Mouse (Mus musculus) layer of hippocampus, postnatal 25 days (tissue): ENCODE results near the gene Nepn. TPM values are rescaled to one million over a fixed set of nuclear protein-coding genes. Genes with fewer than 3 reads are reported as not detected.
"Not testable (repeated sequence)": the region's sequence is repeated elsewhere in the genome, so short reads cannot be mapped to it uniquely, and the experiment has no call there.

Experiments used
- DNase-seq, 2 experiments: peaks; one replicate each; pipeline ENCODE4 v3.0.0; 2022; ENCODE audit warnings: mixed read lengths in 2 of 2, low spot score in 1 of 2; ENCODE audit errors: extremely low spot score in 1 of 2
- total RNA-seq, 2 experiments: library from RNA; stranded (reverse); gene quantifications; 2 replicates each; pipeline ENCODE4 v1.2.3; 2021

Nepn gene
- total RNA-seq: not detected

DNA sequence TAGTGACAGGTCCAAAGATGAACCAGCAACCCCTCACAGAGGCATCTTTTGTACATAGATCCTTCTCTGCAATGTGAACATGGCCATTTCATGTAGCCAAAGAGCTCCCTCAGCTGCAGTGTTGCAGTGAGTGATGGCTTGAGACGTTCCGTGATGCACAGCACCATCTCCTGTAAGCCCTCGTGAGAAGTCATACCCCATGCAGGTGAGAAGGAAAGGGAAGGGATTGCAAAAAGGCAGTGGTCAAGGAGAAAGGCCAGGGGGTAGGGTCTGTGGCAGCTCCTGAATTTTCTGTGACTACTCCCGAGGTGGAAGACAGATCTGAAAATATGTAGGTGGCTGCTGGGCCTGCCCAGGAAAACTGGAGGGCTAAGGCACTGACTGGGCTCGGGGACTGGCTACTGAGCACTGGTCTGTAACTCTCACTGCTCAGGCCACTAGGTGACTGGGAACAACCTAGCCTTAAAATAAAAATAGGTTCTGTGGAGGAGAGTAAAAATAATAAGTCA, at the start of gene Nepn:
Nepn (plus strand) TSS at position 51 of the 509 bp plus-strand sequence.
- DNase-seq: no peak

DNA sequence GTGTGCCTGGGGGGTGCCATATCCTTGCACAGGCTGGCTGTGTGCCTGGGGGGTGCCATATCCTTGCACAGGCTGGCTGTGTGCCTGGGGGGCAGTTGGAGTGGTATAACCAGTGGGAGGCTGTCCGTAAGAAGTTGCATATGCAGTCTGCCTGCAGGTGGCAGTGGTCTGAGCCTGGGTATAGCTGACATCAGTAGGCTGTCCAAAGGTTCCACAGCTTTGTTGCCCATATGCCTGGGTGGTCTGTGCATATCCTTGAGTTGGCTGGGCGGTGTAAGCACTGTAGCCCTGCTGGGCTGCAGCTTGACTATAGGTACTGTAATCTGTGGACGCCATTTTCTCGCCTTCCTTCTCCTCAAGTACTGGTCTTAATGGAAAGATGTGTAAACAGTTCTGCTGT, 45.4 kb upstream of the Nepn start:
- DNase-seq: not testable (repeated sequence)

DNA sequence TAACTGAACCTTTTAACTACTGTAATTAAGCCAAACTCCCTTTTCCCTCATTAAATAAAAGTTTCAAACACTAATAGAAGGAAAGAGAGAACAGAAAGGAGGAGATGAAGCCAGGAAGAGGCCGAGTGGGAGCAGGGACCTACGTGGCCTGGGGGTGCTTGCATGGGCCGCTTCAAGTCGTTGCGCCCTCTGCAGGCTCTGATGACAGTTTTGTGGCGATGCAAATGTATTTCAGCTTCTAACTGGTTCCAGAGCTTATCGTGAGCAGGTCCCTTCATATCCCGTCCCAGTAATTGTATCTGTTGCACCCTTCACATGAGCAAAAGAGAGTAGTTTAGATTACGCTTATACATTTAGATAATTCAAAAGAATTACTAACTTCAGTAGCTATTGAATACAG, 35.6 kb upstream of the Nepn start:
- DNase-seq: no peak

DNA sequence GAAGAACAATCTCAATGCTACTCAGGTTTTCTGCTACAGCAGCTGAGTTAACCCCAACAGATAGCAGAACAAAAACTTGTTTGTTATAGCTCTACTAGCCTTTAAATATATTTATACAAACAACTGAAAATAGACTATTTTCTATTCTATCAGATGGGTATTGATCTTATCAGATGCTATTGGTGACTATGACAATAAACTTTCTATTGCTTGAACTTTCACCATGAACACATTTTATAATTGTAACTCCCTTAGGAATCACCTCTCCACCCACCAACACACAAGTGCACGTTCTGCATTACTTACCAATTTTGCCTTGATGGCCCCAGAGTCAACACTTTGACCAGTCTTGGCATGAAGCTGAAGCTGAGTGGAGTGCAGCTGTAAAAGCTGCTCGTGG, 30.3 kb upstream of the Nepn start, which contains the start of gene Gm26741:
Gm26741 (plus strand) TSS at position 301 of the 400 bp plus-strand sequence.
- no peak for DNase-seq

DNA sequence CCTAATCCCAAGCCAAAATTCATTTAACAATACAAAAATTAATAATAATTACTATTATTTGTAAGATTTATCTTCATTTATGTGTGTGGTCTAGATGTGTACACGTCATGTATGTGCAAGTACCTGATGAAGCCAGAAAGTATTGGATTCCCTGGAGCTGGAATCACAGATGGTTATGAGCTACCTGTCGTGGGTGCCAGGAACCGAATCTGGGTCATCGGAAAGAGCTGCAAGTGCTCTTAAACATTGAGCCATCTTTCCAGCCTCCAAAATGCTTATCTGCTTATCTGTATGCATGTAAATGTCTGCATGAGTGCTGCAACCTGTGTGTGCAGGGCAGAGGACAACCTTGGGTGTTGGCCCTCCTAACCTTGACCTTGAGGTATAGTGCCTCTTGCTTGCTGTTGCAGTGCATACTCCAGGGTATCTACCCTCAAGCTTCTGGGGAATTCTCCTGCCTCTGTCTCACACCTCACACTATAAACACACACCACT, 28.5 kb upstream of the Nepn start:
- no peak for DNase-seq

DNA sequence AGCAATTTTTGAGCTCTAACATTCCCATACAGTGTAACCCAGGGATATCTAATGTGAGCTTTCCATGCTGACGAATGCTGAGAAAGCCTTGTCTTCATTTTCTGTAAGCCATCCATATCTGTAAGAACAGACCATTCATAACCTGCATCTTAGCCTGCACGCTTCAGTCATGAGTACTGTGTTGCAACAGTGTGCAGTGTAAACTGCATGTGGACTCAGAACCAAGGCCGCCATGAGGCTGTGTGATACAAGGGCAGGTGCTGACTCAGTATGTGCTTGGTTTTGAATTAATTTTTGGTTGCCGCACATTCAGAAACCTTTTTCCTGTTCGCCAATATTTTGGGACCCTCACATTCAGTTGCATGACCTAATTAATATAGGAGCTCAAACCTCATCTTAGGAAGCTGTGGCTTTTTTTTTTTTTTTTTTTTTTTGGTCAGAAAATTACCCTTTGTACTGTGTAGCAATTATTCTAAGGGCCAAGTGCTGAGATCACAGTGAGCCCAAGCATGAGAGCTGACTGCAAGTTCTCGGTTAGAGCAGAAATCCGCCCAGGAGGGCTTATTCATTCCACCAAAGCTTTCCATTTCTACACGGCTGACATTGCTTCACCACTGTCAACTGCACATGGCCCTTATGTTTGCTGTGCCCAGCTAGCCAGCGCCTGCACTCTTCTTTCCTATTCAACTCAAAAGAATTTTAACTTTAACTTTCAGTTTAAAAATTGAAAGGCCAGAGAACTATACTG, 27.7 kb upstream of the Nepn start:
- no peak for DNase-seq

DNA sequence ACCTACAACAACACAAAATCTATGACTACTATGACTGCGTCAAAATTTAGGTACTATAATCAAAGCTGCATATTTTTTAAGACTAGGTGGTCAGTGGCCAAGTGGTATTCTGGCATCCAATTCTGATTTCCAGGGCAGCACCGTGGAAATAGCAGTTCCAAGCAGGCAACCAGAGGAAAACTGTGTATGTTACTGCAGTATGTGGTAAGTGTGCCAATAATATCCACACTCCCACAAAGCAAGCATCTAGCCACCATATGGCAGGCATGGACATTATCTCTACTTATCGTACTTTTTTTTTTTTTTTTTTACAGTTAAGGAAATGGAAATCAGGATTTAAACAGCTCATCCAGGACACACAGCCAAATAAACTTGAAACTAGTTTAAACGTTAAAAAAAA, 20.4 kb upstream of the Nepn start:
- no peak for DNase-seq

DNA sequence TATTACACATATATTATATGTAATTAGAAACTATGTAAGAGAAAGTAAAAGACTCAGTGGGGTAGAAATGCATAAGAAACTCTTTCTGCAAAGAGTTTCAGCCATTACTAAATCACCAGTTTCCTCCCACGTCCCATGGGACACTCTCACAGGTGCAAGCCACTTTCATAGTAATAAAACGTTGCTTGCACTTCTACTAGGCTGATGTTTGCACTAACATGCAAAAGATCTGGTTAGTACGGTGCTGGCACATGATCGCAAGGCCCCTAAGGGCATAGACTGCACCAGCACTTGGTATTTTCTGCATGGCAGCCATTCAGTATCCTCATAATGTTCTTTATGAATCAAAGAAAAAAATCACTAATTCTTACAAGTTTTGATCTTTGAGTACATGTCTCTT, 14.9 kb upstream of the Nepn start:
- no peak for DNase-seq

DNA sequence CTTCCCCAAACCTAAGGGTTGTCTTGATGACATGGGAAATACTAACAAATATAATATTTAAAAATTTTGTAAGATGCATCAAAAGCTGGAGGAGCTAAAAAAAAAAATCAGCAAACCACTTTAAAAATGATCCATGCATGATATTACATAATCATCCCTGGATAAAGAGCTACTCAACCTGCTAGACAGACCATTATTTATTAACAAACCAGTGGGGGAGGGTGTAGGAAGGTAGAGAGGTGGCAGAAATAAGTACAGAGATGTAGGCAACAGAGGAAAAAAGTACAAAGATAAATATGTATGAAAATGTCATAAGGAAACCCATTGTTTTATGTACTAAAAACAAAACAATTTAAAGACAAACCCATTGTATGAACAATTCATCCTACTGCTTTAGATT, 14.1 kb upstream of the Nepn start:
- DNase-seq: no peak

DNA sequence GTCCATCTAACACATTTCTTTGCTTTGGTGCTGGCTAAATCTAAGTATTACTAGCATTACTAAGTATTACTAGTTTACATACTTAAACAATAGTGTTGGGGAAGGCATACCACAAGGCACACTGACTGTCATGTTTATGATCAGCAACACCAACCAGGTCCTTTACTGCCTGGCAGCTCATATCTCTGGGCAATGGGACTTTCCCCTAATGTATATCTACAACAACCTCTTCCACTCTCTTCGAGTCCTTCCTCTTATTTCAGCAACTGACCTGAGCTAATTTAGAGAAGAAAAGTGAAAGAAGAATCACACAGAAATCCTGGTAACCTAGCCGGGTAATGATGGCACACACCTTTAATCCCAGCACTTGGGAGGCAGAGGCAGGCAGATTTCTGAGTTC, 12.3 kb upstream of the Nepn start:
- no peak for DNase-seq

DNA sequence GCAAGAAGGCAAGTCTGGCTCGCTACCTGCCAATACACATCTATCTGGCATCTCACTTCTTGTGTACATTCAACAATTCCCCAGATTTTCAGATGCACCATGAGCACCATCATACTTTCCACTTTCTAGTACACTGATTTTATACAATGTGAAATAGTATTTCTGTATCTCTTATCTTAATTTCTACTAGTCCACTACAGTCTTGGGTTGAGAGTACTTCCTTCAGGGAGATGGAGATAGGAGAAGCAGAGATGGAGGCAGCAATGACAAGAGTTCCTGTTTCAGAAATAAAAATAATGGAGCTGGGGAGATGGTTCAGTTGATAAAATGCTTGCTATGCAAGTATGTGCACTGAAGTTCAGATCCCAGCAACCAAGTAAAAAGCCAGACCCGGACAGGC, 11.0 kb upstream of the Nepn start:
- no peak for DNase-seq

DNA sequence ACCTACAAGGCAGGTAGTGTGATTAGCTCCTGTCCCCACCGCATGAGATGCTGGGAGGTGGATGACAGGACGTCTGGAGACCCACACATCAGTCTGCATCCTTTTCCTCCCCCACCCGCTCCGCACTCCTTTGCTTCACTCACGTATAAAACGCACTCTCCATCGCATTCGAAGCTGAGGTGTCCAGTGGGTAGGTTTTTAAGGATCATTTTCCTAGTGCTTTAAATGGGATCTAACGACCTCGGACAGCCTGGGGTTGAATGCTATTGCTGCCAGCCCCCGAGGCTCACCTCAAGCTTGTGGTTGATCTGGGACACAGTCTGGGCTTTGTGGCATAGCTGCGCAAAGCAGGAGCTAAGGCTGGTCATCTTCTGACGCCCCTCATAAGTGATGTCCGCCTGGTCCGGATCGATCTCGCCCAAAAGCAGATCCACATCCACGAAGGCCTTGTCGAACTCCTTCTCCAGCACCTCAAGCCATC, 7.4 kb upstream of the Nepn start:
- peak in 1 of 2 experiments; percentile 25 for DNase-seq

DNA sequence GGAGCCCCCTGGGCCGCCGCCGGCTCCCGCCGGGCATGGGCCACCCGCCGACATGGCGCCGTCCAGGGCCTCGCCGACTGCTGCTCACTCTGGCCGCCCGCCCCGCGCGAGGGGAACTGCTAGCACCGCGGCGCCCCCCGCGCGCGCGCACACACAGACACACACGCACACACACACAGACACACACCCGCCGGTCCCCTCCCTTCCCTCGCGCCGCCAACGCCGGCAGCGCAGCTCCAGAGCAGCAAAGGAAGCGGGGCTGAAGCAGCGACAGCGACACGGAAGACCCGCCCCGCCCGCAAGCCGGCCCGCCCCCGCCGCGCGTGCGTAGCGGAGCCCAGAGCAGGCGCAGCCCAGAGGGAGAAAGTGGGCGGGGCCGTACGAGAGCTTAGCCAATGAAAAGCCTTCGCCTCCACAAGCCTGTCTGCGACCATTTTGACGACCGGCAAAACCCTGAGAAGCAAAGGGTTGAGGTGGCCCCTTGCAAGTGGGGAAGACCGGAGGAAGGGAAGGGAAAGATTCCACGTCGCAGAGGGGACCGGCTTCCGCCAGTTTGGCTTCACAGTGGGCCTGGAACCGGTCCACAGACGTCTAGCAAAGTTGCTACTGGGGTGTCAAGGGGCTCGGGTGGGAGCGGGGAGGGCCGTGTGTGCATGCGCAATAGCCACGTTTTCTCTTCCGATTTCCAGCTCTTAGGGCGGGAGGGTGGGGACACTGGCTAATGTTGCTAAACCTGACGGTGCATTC, 6.8 kb upstream of the Nepn start, which contains the start of gene Gopc:
Gopc (minus strand) TSS at position 280 of the 747 bp plus-strand sequence.
- peak; percentile 87 to 94 for DNase-seq

DNA sequence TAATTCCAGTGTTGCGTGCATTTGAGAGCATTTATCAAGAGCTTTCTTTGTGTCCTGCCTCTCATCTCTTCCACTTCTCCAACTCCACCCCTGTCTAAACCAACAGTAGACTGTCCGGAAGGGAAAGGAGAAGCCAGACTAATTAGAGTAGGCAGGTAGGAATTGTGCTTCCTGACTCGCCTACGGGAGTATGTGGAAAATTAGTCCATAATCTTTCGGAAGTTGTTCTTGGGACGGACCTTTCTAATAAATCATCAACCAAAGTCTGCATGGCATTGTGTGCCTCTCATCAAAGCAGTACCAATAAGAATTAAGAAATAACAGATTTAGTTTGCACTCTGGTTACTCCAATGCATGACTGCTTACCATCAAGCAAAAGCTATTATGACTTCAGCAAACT, 5.8 kb upstream of the Nepn start:
- DNase-seq: no peak

DNA sequence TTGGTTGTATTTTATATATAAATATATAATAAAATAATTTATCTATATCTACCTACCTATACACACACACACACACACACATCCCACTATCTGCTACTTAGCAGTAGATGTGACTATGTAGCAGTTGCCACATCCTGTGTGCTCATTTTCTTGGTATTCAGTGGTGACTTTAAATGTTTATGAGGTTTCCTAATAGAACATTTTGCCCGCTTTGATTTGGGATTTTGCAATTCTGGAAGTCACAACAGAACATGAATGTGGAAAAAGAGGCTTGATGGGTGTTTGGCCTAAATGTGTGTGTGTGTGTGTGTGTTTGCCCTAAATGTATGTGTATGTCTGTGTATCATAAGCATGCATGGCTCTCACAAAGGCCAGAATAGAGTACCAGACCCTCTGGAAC, 5.2 kb upstream of the Nepn start:
- no peak for DNase-seq

DNA sequence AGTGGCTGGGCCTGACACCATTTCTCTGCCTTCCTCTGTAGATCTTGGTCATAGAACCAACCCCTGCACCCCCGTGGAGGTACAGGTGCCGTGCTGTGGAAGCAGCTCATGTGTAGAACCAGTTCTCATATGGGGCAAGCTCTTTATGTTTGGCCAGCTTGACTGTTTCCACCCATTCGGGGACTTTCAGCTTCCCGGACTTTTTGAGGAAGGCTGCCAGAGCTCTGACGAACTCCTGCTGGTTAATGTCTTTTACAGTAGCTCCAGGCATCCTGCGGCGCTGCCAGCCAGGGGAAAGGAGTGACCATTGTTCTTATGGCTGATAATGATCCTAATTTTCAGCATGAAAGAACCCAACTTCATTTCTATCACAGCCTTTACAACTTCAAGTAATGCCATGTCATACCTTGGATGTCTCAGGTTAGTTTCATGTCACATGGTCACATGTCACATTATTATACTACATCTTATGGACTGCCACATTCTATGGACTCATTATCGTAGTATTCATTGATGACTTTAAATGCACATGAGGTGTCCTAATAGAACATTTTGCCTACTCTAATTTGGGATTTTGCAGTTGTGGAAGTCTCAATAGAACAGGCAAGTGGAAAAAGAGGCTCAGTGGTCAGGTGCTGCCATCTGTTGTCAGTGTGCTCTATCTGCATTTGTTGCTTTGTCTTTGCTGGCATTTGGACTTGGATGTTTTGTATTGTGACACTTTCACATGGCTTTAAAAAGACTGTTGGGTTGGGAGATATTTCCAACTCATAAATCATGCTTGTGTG, 3.8 kb upstream of the Nepn start:
- peak in 1 of 2 experiments; percentile 57 for DNase-seq

DNA sequence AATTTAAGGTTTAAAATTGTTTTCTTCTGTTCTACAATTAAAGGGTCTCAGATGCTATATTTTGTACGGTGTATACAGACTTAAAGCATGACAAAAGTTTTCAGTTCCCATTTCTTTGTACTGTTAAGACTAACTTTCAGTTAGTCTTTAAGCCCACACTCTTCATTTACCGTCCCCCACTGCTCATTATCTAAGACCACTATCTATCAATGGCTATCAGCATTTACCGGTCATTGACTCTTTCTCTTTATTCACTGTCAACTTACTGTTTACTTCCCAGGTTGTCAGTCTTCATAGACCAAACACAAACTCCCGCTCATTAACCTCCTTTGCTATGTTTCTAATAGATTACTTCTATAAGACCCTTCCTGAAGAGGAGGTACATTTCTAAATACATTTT, 1.6 kb upstream of the Nepn start:
- no peak for DNase-seq

DNA sequence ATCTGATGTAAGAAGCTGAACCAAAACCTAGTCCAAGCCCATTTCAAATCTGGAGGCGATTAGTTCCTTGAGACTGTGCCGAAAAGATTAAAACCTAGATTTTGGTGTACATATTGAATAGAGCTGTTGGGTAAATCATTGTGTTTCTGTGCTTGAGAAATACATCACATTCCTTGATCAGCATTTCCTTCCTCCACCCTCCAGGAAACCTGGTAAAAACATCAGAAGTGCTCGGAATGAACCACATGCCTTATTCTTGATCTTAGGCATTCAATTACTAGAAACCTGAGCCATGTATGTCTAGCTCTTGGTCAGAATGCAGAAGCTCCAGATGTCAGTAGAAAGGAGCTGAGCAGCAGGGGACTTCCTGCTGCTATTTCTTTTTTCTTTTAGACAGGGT, 666 bp downstream of the Nepn start:
- no peak for DNase-seq

DNA sequence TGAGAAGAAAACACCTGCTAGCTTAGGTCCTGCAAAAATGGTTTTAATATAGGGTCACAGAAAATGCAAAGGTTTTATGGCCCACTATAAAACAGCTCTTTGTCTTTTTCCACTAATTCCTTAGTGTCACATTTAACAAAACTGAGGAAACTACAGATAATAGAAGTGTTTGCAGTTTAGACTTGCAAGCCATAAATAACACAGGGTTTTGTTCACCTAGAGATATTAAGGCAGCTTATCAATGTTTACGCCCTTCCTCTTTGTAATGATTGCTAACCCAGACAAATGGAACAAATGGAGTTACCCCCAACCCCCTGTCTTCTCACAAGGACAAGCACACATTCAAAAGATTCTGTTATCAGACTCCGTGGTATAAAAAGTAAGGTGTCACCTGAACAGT, 2.4 kb downstream of the Nepn start:
- no peak for DNase-seq

DNA sequence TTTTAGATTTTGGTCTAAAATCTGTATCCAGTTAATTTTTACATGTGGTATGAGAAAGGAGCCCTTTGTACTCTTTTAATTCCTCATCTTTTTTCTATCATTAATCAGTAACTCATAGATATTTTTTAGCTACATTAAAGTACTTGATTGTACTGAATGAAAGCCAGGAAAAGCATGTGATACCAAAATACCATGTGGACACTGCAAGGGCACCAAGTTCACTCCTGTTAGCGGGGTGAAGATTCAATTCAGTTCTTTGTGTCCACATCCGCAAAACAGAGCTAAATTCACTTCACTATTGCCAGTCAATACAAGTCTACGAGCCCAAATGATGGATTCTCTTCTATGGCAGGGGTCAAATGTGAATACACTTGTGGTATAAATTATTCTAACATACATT, 7.9 kb downstream of the Nepn start:
- no peak for DNase-seq

DNA sequence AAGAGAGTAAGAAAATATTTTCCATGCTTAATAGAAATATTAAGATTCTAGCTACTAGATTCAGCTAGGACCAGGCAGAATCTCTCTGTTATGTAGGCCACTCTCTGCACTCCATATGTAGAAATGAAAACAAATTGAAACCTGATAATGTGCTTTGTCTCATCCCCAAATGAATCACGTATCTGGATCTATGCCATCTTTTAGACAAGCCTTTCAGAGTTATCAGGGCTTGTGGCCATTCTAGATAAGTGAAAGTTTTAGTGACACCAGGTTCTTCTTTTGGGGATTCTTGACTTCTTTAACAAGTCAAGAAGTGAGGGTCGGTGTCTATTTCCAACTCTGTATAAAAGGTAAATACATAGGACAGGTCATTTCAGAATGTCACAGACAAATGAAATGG, 9.9 kb downstream of the Nepn start:
- no peak for DNase-seq
